Mouse (Mus musculus) liver, postnatal 0 days (tissue): Measurements from ENCODE around the gene Tmem190. TPM values are rescaled to one million over a fixed set of nuclear protein-coding genes. Genes with fewer than 3 reads are reported as not detected.
"Not testable (repeated sequence)": the region's sequence is repeated elsewhere in the genome, so short reads cannot be mapped to it uniquely, and the experiment has no call there.

Experiments
- ATAC-seq: fragments of 200-750 bp; cut with Nextera tagmentation; 2 replicates; pipeline ENCODE4 v1.8.0; 2017; ENCODE audit warnings: mild to moderate bottlenecking, moderate library complexity
- DNase-seq: peaks from one replicate; pipeline ENCODE4 v3.0.0-alpha.2; 2016
- H3K27ac ChIP-seq: fragments of 300-500 bp; sonication (generic); 2 replicates; pipeline ENCODE4 v1.5.1; 2014; ENCODE audit warnings: antibody characterized with exemption, moderate library complexity, mild to moderate bottlenecking, low read depth
- H3K27me3 ChIP-seq: fragments of 300-500 bp; sonication (generic); 2 replicates; pipeline ENCODE4 v1.6.1; 2014; ENCODE audit warnings: low read length, control low read depth, mixed read lengths; ENCODE audit not compliant: insufficient read depth
- H3K36me3 ChIP-seq: fragments of 300-500 bp; sonication (generic); replicated peaks from 2 replicates; pipeline ENCODE4 v1.6.1; 2014; ENCODE audit warnings: mild to moderate bottlenecking, control low read depth, low read length, moderate library complexity, mixed read lengths; ENCODE audit not compliant: insufficient read depth
- H3K4me1 ChIP-seq: fragments of 300-500 bp; sonication (generic); 2 replicates; pipeline ENCODE4 v1.6.1; 2014; ENCODE audit warnings: antibody characterized with exemption, mild to moderate bottlenecking, control low read depth; ENCODE audit not compliant: insufficient read depth
- H3K4me2 ChIP-seq: fragments of 300-500 bp; sonication (generic); 2 replicates; pipeline ENCODE4 v1.6.1; 2014; ENCODE audit warnings: low read depth, mild to moderate bottlenecking, low read length, moderate library complexity, mixed read lengths
- H3K4me3 ChIP-seq: fragments of 300-500 bp; sonication (generic); 2 replicates; pipeline ENCODE4 v1.5.1; 2014; ENCODE audit warnings: low read depth, low read length
- H3K9ac ChIP-seq: fragments of 300-500 bp; sonication (generic); replicated peaks from 2 replicates; pipeline ENCODE4 v1.6.1; 2014; ENCODE audit warnings: mild to moderate bottlenecking, moderate library complexity
- H3K9me3 ChIP-seq: fragments of 300-500 bp; sonication (generic); 2 replicates; pipeline ENCODE4 v1.6.1; 2016; ENCODE audit warnings: mild to moderate bottlenecking, control low read depth, low read length, mixed read lengths
- CTCF ChIP-seq: sonication (generic); IDR thresholded peaks from 2 replicates; pipeline ENCODE4 v1.5.1; 2016; ENCODE audit warnings: antibody characterized with exemption, low read depth
- EP300 ChIP-seq: IDR thresholded peaks from 2 replicates; pipeline ENCODE4 v1.6.1; 2016; ENCODE audit warnings: antibody characterized with exemption, low read depth, mild to moderate bottlenecking
- WGBS: fragments of 180-500 bp; shearing (Covaris S2); extraction: QIAGEN DNeasy Blood & Tissue Kit; methylation state at CpG from one replicate; pipeline ENCODE4 v1.1.7; 2014; ENCODE audit not compliant: insufficient replicate concordance; 5-methylcytosine and 5-hydroxymethylcytosine counted together
- polyA plus RNA-seq: library from polyadenylated mRNA; unstranded; fragments of >200 nt; fragmentation: Nextera tagmentation; extraction: Ambion mirVana; gene quantifications from 2 replicates; pipeline ENCODE4 v1.2.1, GENCODE M21; 2015

Tmem190 gene
- polyA plus RNA-seq, 1 experiment from 2014 or later, result 0.34 TPM

- no peaks in the 10 kb centered on the region for H3K27me3 ChIP-seq
- H3K27ac ChIP-seq, result peak within 1 kb of the TSS; percentile 93
- peaks cover 34% of the 10 kb centered on the region for H3K4me1 ChIP-seq
- TF ChIP-seq CTCF, result no peak
- TF ChIP-seq EP300, result no peak
- peak within 1 kb of the TSS; percentile 95 for H3K4me3 ChIP-seq
- DNase-seq (peak; percentile 95), ATAC-seq (peak; percentile 89)
- peak within 1 kb of the TSS; percentile 88 for H3K4me2 ChIP-seq
- H3K9me3 ChIP-seq, result no peaks in the 10 kb centered on the region
- peak within 1 kb of the TSS; percentile 96 for H3K9ac ChIP-seq
- peaks cover 36% of the 10 kb centered on the region for H3K36me3 ChIP-seq
- under 1% methylated on average over 53 of the region's 54 CpGs for WGBS
These were observed 9.8 kb downstream of the Tmem190 start, which contains the start of gene Rpl28 for GRCm38 (mm10) chr7:4792278-4793212. Rpl28 (plus strand) TSS chr7:4792874.

- Histone ChIP-seq H3K27ac (peak overlapping the region; percentile 93), H3K4me2 (peak overlapping the region; percentile 88), H3K9ac (peak overlapping the region; percentile 96), H3K4me1 (peaks cover 33% of the 10 kb centered on the region), H3K36me3 (peaks cover 37% of the 10 kb centered on the region), H3K4me3 (peak overlapping the region; percentile 95)
- peak; percentile 9 for ATAC-seq
- not testable (repeated sequence) for DNase-seq, H3K9me3 ChIP-seq, H3K27me3 ChIP-seq
- under 1% methylated on average over 31 of the region's 31 CpGs for WGBS
These were observed 10.5 kb downstream of the Tmem190 start for GRCm38 (mm10) chr7:4793248-4793647.

- Histone ChIP-seq H3K9ac (peak overlapping the region; percentile 96), H3K36me3 (peaks cover 37% of the 10 kb centered on the region), H3K27me3 (no peaks in the 10 kb centered on the region), H3K4me2 (peak overlapping the region; percentile 88), H3K27ac (peak overlapping the region; percentile 93), H3K9me3 (no peaks in the 10 kb centered on the region), H3K4me1 (peaks cover 29% of the 10 kb centered on the region), H3K4me3 (peak overlapping the region; percentile 95)
- no peak for TF ChIP-seq EP300
- TF ChIP-seq CTCF, result no peak
- DNase-seq, result no peak
- no peak for ATAC-seq
- WGBS, result 26% methylated on average over 4 of the region's 4 CpGs
These were observed 10.9 kb downstream of the Tmem190 start for GRCm38 (mm10) chr7:4793674-4794073.

GRCm38 (mm10) chr7:4794631-4795168 is 12.0 kb downstream of the Tmem190 start:
- Histone ChIP-seq H3K4me3 (peak overlapping the region; percentile 95; the same call in 1 of the 2 replicates), H3K9me3 (no peaks in the 10 kb centered on the region), H3K36me3 (peaks cover 37% of the 10 kb centered on the region), H3K9ac (peak overlapping the region; percentile 34; the same call in 1 of the 2 replicates), H3K4me1 (peaks cover 26% of the 10 kb centered on the region), H3K27ac (peak overlapping the region; percentile 34; the same call in 1 of the 2 replicates), H3K27me3 (no peaks in the 10 kb centered on the region), H3K4me2 (peak overlapping the region; percentile 88)
- no peak for DNase-seq
- ATAC-seq, result no peak
- TF ChIP-seq EP300 (no peak), CTCF (no peak)
- 50% methylated on average over 3 of the region's 3 CpGs for whole genome bisulfite sequencing

GRCm38 (mm10) chr7:4795767-4796433 is 13.2 kb downstream of the Tmem190 start:
- H3K36me3 ChIP-seq, result peaks cover 37% of the 10 kb centered on the region
- no peak overlapping the region for H3K4me2 ChIP-seq
- TF ChIP-seq CTCF, result peak; percentile 85
- TF ChIP-seq EP300, result no peak
- H3K27ac ChIP-seq, result no peak overlapping the region
- no peaks in the 10 kb centered on the region for H3K27me3 ChIP-seq
- DNase-seq (no peak), ATAC-seq (no peak)
- H3K9ac ChIP-seq, result no peak overlapping the region
- no peak overlapping the region for H3K4me3 ChIP-seq
- WGBS, result 73% methylated on average over 7 of the region's 7 CpGs
- peaks cover 21% of the 10 kb centered on the region for H3K4me1 ChIP-seq
- H3K9me3 ChIP-seq, result no peaks in the 10 kb centered on the region

GRCm38 (mm10) chr7:4802247-4802646 is 19.5 kb downstream of the Tmem190 start:
- Histone ChIP-seq H3K9me3 (no peaks in the 10 kb centered on the region), H3K36me3 (peaks cover 33% of the 10 kb centered on the region), H3K27ac (no peak overlapping the region), H3K27me3 (no peaks in the 10 kb centered on the region), H3K4me3 (no peak overlapping the region), H3K4me2 (no peak overlapping the region), H3K9ac (no peak overlapping the region), H3K4me1 (peaks cover 4% of the 10 kb centered on the region)
- no peak for TF ChIP-seq EP300
- TF ChIP-seq CTCF, result no peak
- ATAC-seq (no peak), DNase-seq (no peak)
